Mouse (Mus musculus) neural tube, embryonic 14.5 days (tissue): ENCODE measurements around the gene Rcsd1. TPM values are rescaled to one million over a fixed set of nuclear protein-coding genes. Genes with fewer than 3 reads are reported as not detected.
A peak's percentile ranks its signal among the peaks of the same experiment; 100 is the strongest.

Experiments used
- ATAC-seq: fragments of 200-750 bp; cut with Nextera tagmentation; 2 replicates; pipeline ENCODE4 v1.8.0; 2017; ENCODE audit warnings: low read depth, mild to moderate bottlenecking, moderate TSS enrichment, moderate library complexity
- H3K27ac ChIP-seq: fragments of 300-500 bp; sonication (generic); 2 replicates; pipeline ENCODE4 v1.5.1; 2014; ENCODE audit warnings: low read depth, mild to moderate bottlenecking, control low read depth, low read length, moderate library complexity, mixed read lengths
- H3K27me3 ChIP-seq: fragments of 300-500 bp; sonication (generic); 2 replicates; pipeline ENCODE4 v1.6.1; 2014; ENCODE audit warnings: low read length; ENCODE audit not compliant: control insufficient read depth, insufficient read depth
- H3K36me3 ChIP-seq: fragments of 300-500 bp; sonication (generic); 2 replicates; pipeline ENCODE4 v1.6.1; 2014; ENCODE audit warnings: low read length, mixed read lengths; ENCODE audit not compliant: control insufficient read depth, insufficient read depth
- H3K4me1 ChIP-seq: fragments of 300-500 bp; sonication (generic); 2 replicates; pipeline ENCODE4 v1.6.1; 2014; ENCODE audit warnings: low read length; ENCODE audit not compliant: control insufficient read depth, insufficient read depth
- H3K4me2 ChIP-seq: fragments of 300-500 bp; sonication (generic); 2 replicates; pipeline ENCODE4 v1.6.1; 2014; ENCODE audit warnings: mild to moderate bottlenecking, low read depth, low read length, control low read depth
- H3K4me3 ChIP-seq: fragments of 300-500 bp; sonication (generic); 2 replicates; pipeline ENCODE4 v1.5.1; 2014; ENCODE audit warnings: low read depth, low read length, control low read depth, mixed read lengths
- H3K9ac ChIP-seq: fragments of 300-500 bp; sonication (generic); replicated peaks from 2 replicates; pipeline ENCODE4 v1.6.1; 2014; ENCODE audit warnings: low read depth, mild to moderate bottlenecking, control low read depth, low read length, mixed read lengths
- H3K9me3 ChIP-seq: fragments of 300-500 bp; sonication (generic); 2 replicates; pipeline ENCODE4 v1.6.1; 2016; ENCODE audit warnings: low read length; ENCODE audit not compliant: control insufficient read depth
- WGBS: fragments of 180-500 bp; shearing (Covaris S2); extraction: QIAGEN DNeasy Blood & Tissue Kit; methylation state at CpG from one replicate; pipeline ENCODE4 v1.1.7; 2014; 5-methylcytosine and 5-hydroxymethylcytosine counted together
- polyA plus RNA-seq: library from polyadenylated mRNA; unstranded; fragments of >200 nt; fragmentation: Nextera tagmentation; extraction: Ambion mirVana; gene quantifications from 2 replicates; pipeline ENCODE4 v1.2.1, GENCODE M21; 2014

Rcsd1 gene
- polyA plus RNA-seq, 1 experiment from 2014 or later = 2.1 TPM

DNA sequence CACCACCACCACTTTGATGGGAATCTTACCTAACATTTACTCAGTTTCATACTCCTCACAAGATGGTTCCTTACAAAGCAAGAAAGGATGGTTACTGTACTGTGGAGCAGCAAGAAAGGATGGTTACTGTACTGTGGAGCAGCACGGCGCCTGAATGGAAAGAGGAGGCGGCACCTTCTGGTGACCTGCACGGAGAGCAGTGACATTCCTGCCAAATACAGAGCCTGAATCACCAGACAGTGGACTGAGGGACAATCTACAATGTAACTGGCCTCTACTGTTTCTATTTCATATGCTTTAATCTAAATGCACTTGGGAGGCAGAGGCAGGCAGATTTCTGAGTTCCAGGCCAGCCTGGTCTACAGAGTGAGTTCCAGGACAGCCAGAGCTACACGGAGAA, 84.5 kb downstream of the Rcsd1 start:
- H3K36me3 ChIP-seq = no peaks in the 10 kb centered on the region
- no peak overlapping the region for H3K4me2 ChIP-seq
- no peak overlapping the region for H3K27ac ChIP-seq
- no peak overlapping the region for H3K4me3 ChIP-seq
- 0 out of 2 replicates have a peak, but pooled peaks cover under 1% of the 10 kb centered on the region for H3K4me1 ChIP-seq
- H3K27me3 ChIP-seq = no peaks in the 10 kb centered on the region
- no peak overlapping the region for H3K9ac ChIP-seq
- ATAC-seq = no peak
- WGBS = 85% methylated on average over 5 of the region's 5 CpGs
- no peaks in the 10 kb centered on the region for H3K9me3 ChIP-seq

DNA sequence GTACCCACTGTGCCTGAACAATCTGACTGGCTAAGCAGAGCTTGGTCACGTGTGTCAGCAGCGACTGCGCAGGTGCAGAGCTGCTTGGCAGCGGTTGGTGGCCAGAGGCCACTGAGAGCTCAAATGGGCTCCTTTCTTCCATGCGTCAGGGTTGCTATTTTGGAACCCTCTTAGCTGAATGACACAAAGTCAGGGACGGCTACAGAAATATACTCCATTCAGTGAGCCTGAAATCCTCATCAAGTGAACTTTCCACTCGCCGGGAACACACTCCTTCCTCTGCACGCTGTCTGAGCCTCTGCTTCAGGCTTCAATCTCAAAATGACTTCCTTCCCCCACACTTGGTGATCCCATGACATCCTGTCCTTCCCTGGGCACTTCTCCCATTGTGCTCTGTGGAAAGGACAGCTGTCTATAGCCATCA, 91.3 kb downstream of the Rcsd1 start:
- Histone ChIP-seq H3K9me3 (no peaks in the 10 kb centered on the region), H3K4me2 (no peak overlapping the region), H3K27me3 (no peaks in the 10 kb centered on the region), H3K4me3 (no peak overlapping the region), H3K9ac (no peak overlapping the region), H3K27ac (no peak overlapping the region), H3K4me1 (no peaks in the 10 kb centered on the region; the same call in 1 of the 2 replicates), H3K36me3 (peaks cover 6% of the 10 kb centered on the region)
- 54% methylated on average over 9 of the region's 9 CpGs for WGBS
- no peak for ATAC-seq

DNA sequence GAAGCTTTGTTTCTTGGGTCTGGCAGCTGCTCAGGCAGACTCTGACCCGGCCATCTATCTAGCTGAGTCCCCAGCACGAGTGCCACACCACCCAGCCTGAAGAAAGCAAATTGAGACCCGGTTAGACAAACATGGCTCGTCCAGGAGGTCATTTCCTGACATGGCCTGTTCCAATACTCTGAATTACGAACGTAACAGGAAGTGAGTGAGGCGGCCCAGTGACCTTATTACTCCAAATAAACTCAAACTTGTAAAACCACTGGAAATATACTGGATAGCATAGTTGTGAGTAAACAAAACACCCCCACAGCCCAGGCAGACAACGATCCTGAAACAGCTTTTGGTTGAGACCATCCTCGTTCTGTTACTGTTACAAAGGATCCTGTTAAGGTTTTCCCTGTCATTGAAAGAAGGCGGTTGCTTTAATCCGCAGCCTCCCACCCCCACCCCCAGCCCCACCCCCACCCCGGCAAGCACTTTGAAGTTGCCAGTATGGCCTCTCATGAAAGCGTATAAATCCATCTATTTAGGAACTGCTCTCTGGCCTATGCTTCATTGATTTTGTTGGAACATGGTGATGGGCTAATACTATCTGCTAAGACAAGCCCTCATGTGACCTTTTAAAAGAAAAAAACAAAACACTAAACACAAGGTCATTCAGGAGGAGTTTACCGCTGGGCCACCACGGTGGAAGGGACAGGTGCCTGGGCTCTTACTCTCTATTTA, 92.2 kb downstream of the Rcsd1 start:
- H3K9ac ChIP-seq = no peak overlapping the region
- no peak overlapping the region for H3K4me2 ChIP-seq
- no peaks in the 10 kb centered on the region; the same call in 1 of the 2 replicates for H3K4me1 ChIP-seq
- no peak overlapping the region for H3K4me3 ChIP-seq
- no peaks in the 10 kb centered on the region for H3K27me3 ChIP-seq
- peaks cover 6% of the 10 kb centered on the region for H3K36me3 ChIP-seq
- H3K27ac ChIP-seq = no peak overlapping the region
- 14% methylated on average over 15 of the region's 15 CpGs for WGBS
- ATAC-seq = peak; percentile 16; the same call in 1 of the 2 replicates
- no peaks in the 10 kb centered on the region for H3K9me3 ChIP-seq

DNA sequence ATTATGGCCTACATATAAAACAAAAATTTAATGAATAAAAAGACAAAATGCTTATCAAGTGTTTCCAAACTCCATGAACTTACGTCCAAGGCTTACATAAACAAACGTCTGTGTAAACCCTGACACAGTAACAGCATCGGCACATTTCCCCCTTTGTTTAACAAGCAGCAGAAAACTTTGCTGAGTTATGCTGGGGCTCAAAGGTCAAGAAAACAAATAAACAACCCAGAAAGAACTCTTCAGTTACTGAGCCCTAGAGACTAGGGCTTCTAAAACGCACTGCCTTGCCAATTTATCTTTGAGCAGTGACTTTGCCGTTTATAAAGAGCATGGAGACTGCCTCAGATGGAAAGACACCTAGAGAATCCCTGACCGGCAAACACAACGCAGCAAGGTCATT, 92.9 kb downstream of the Rcsd1 start:
- no peak overlapping the region for H3K9ac ChIP-seq
- ATAC-seq = no peak
- no peak overlapping the region for H3K27ac ChIP-seq
- no peaks in the 10 kb centered on the region; the same call in 1 of the 2 replicates for H3K4me1 ChIP-seq
- no peaks in the 10 kb centered on the region for H3K9me3 ChIP-seq
- peaks cover 6% of the 10 kb centered on the region for H3K36me3 ChIP-seq
- 38% methylated on average over 7 of the region's 7 CpGs for WGBS
- no peak overlapping the region for H3K4me2 ChIP-seq
- no peaks in the 10 kb centered on the region for H3K27me3 ChIP-seq
- H3K4me3 ChIP-seq = no peak overlapping the region

DNA sequence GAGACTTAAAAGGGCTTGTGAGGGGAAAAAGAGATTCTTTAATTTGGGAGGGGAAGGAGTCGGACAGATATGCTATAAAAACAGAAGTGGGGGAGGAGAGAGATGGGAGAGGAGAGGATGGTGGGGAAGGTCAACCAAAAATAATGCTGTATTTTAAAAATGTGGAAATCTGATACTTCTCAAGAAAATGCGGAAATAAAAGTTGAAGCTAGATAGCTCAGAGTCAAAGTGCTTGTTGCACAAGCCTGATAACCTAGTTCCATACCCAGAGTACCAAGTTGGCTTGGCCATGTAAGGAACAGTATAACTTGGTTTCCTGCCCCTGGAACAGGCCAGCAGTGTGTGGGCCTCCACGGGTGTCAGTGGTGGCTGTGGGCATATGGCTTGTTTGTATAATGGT, 94.8 kb downstream of the Rcsd1 start:
- Histone ChIP-seq H3K4me1 (peaks cover 8% of the 10 kb centered on the region), H3K4me2 (no peak overlapping the region), H3K36me3 (peaks cover 6% of the 10 kb centered on the region), H3K9ac (no peak overlapping the region), H3K27me3 (no peaks in the 10 kb centered on the region), H3K27ac (no peak overlapping the region), H3K9me3 (no peaks in the 10 kb centered on the region), H3K4me3 (no peak overlapping the region)
- no peak for ATAC-seq
- 97% methylated on average over 3 of the region's 3 CpGs for WGBS

DNA sequence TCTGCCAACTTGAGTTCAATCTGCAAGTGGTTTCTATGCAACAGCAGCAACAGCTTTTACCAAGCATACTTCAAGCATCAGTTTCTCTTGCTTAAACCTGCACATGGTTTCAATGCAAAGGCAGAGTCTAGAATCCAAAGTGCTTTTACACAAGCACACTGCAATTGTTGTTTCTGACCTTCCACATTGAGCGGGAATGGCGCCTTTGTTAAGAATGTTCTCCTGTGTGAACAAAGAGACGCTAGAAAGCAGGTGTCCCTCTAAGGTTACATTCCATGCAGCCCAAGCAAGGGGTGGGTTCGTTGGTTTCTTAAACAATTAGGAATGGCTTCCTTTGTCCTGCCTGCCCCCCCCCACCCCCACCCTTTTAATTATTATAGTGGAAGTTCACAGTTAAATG, 95.6 kb downstream of the Rcsd1 start:
- 70% methylated on average over 4 of the region's 4 CpGs for WGBS
- Histone ChIP-seq H3K4me2 (no peak overlapping the region), H3K9me3 (no peaks in the 10 kb centered on the region), H3K36me3 (peaks cover 6% of the 10 kb centered on the region), H3K27ac (no peak overlapping the region), H3K4me1 (peaks cover 10% of the 10 kb centered on the region), H3K9ac (no peak overlapping the region), H3K4me3 (no peak overlapping the region), H3K27me3 (no peaks in the 10 kb centered on the region)
- ATAC-seq = no peak

DNA sequence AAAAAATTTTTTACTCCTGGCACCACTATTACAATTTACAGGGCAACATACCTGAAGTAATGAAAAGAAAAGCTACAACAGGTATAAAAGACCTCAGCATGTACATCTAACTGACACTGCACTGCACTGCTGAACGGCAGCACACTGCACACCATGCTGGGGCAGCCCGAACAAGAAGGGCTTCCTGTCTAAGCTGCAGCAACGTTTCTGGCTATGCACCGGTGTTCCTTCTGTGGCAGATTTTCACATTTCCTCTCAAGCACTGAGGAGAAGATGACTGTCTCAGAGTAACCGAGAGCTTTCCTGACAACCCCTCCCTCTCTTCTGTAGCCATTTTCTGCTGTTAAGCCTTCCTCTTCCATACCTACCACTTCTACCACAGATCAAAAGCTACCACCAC, 96.8 kb downstream of the Rcsd1 start:
- Histone ChIP-seq H3K36me3 (peaks cover 6% of the 10 kb centered on the region), H3K4me1 (peaks cover 10% of the 10 kb centered on the region), H3K27ac (no peak overlapping the region), H3K4me3 (no peak overlapping the region), H3K9ac (no peak overlapping the region), H3K27me3 (no peaks in the 10 kb centered on the region), H3K9me3 (no peaks in the 10 kb centered on the region), H3K4me2 (no peak overlapping the region)
- 86% methylated on average over 5 of the region's 5 CpGs for WGBS
- no peak for ATAC-seq

DNA sequence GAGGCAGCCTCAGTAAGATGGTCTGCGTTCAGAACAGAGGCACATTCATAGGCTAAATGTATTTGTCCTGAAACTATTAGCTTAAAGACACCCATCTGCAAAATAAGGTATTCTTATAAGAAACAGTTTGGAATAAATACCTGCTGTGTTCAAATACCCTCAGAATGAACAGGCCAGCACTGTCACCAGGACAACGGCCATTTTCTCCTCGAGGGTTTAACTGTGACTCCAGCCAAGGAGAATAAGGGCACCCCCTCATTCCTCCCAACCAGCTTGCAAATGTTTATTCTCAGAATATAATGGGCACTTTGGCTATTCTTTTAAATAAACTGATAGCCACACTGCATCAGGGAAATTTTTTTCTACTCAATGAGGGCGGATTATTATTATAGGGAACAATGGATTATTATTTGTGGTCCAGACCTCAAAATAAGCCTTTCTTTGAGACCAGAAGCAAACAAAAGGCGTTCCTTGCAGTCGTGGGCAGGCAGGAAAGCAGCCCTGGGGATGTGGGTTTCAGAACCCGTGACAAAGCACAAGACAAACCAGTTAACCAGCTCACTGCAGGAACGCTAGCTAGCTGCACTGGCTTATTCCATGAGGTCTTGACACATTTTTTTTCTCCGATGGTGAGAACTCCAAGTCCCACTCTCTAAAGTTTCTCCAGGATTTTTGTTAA, 99.1 kb downstream of the Rcsd1 start:
- H3K9me3 ChIP-seq = no peaks in the 10 kb centered on the region
- peak; percentile 54; the same call in 1 of the 2 replicates for ATAC-seq
- peak overlapping the region; percentile 61; the same call in 1 of the 2 replicates for H3K27ac ChIP-seq
- H3K4me2 ChIP-seq = no peak overlapping the region
- peaks cover 10% of the 10 kb centered on the region for H3K4me1 ChIP-seq
- no peak overlapping the region for H3K4me3 ChIP-seq
- H3K9ac ChIP-seq = no peak overlapping the region
- peaks cover 10% of the 10 kb centered on the region for H3K36me3 ChIP-seq
- H3K27me3 ChIP-seq = no peaks in the 10 kb centered on the region
- WGBS = 37% methylated on average over 9 of the region's 9 CpGs
